Mouse (Mus musculus): ENCODE measurements around the gene Krtap3-2.

DNA sequence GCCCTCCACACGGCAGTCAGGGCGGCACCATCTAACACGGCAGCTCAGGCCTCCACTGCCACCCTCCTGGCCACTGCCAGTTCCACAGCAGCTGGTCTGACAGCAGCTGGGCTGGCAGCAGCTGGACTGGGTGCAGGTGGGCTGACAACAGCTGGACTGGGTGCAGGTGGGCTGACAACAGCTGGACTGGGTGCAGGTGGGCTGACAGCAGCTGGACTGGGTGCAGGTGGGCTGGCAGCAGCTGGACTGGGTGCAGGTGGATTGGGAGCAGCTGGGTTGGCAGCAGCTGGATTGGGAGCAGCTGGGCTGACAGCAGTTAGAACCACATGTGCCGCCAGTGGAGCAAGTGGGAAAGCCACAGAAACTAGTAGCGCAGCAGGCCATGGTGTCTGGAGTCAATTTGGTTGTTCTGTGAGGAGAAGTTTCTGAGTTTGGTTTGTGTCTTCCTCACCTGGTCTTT lies 26.6 kb upstream of the Krtap3-2 start, which contains the start of gene Krtap1-4:
- TF ChIP-seq CTCF (IDR thresholded peaks at IDR 0.05; ENCODE audit: borderline replicate concordance, control insufficient read depth, extremely low read depth, insufficient read depth, low read length, poor library complexity) (no peak), POLR2A (IDR thresholded peaks at IDR 0.05; ENCODE audit: control insufficient read depth, extremely low read depth, insufficient read depth, low read length, poor library complexity) (no peak)

All from thymus, adult 2 months (tissue).